Comparison of ENCODE assay signal across 10 mouse cellular contexts in genomic region chr11:95805527-95805926, GRCm38 (mm10). TPM values are rescaled to one million over a fixed set of nuclear protein-coding genes. Genes with fewer than 3 reads are reported as not detected.
A peak's percentile ranks its signal among the peaks of the same experiment; 100 is the strongest.
DNase-seq lines count a peak whose midpoint lies in the region; ATAC-seq lines count a peak whose summit lies in the region.
"Had no signal": no experiment of that assay in that cellular context is flagged by ENCODE, and none has a peak within 500 bp of the region (broad histone marks: within the 10 kb centered on the region; RNA-seq: fewer than 3 reads in every experiment).

No protein-coding gene starts in this region.

- DNase-seq in lung, adult 18-20 months: no peak
- DNase-seq in adrenal gland, postnatal 36 days: peak; percentile 77 to 78
- DNase-seq in kidney, postnatal 36 days: peak; percentile 42 to 60
- DNase-seq in gastrocnemius, postnatal 4 days (ENCODE audit: low spot score in 2 of 2): no peak
- no peak for DNase-seq in layer of hippocampus, adult 18-20 months (ENCODE audit: low spot score in 2 of 2)
- DNase-seq in urinary bladder, postnatal 36 days (ENCODE audit: low spot score in 2 of 2): no peak
- DNase-seq: right cerebral cortex, adult 18-20 months had no signal

- H3K4me3 ChIP-seq in lung, embryonic 15.5 days: no peak overlapping the region
- no peak overlapping the region for H3K4me3 ChIP-seq in stomach, embryonic 15.5 days (replicated peaks)
- H3K4me3 ChIP-seq: forebrain, embryonic 12.5 days had no signal

- H3K4me2 ChIP-seq in lung, embryonic 15.5 days: no peak overlapping the region
- H3K4me2 ChIP-seq in stomach, embryonic 15.5 days: no peak overlapping the region
- H3K4me2 ChIP-seq: forebrain, embryonic 12.5 days had no signal

- H3K27me3 ChIP-seq in lung, embryonic 15.5 days: no peaks in the 10 kb centered on the region
- H3K27me3 ChIP-seq in stomach, embryonic 15.5 days (replicated peaks): no peaks in the 10 kb centered on the region
- H3K27me3 ChIP-seq: forebrain, embryonic 12.5 days had no signal

- no peak overlapping the region for H3K9ac ChIP-seq in lung, embryonic 15.5 days
- H3K9ac ChIP-seq in stomach, embryonic 15.5 days: no peak overlapping the region
- H3K9ac ChIP-seq: forebrain, embryonic 12.5 days had no signal

- peak; percentile 49; the same call in 1 of the 2 replicates for ATAC-seq in lung, embryonic 15.5 days (ENCODE audit: borderline replicate concordance, extremely low read depth, low FRiP score, low TSS enrichment)
- peak; percentile 79 for ATAC-seq in stomach, embryonic 15.5 days (ENCODE audit: insufficient read depth, low FRiP score, low read depth)

- H3K9me3 ChIP-seq in lung, embryonic 15.5 days: no peaks in the 10 kb centered on the region
- no peaks in the 10 kb centered on the region for H3K9me3 ChIP-seq in stomach, embryonic 15.5 days

- H3K4me1 ChIP-seq in lung, embryonic 15.5 days: no peaks in the 10 kb centered on the region
- H3K4me1 ChIP-seq in stomach, embryonic 15.5 days: 0 out of 2 replicates have a peak, but pooled peaks cover 5% of the 10 kb centered on the region

- 30% methylated on average over 3 of the region's 3 CpGs for WGBS in lung, embryonic 15.5 days
- 29% methylated on average over 3 of the region's 3 CpGs for whole genome bisulfite sequencing in stomach, embryonic 15.5 days

- no peak overlapping the region for H3K27ac ChIP-seq in lung, embryonic 15.5 days
- no peak overlapping the region for H3K27ac ChIP-seq in stomach, embryonic 15.5 days
- H3K27ac ChIP-seq: forebrain, embryonic 12.5 days had no signal

- H3K36me3 ChIP-seq in lung, embryonic 15.5 days: no peaks in the 10 kb centered on the region
- H3K36me3 ChIP-seq in stomach, embryonic 15.5 days: no peaks in the 10 kb centered on the region
- H3K36me3 ChIP-seq: forebrain, embryonic 12.5 days had no signal

RNA-seq across cellular contexts. Expression of gene Phospho1, which starts 18.8 kb away (rescaled TPM):
- 0.32 and 0.84 TPM in 2 replicates for polyA plus RNA-seq in lung, embryonic 15.5 days (2015; fragmentation: Nextera tagmentation; extraction: Ambion mirVana)
- total RNA-seq in adrenal gland, postnatal 36 days (2021): 100 to 1,000 TPM; 119 to 160 TPM
- 0.86 and 1.2 TPM in 2 replicates for polyA plus RNA-seq in stomach, embryonic 15.5 days (2015; fragmentation: Nextera tagmentation; extraction: Ambion mirVana)
- total RNA-seq in gastrocnemius, postnatal 4 days (2021): 10 to 100 TPM; 82.5 to 91.1 TPM
- total RNA-seq in layer of hippocampus, adult 18-20 months (2021): 10 to 100 TPM; 48.7 to 52.6 TPM
- polyA plus RNA-seq: forebrain, embryonic 12.5 days had no signal

RNA-seq across cellular contexts. Expression of gene Gngt2, which starts 31.5 kb away (rescaled TPM):
- polyA plus RNA-seq in lung, embryonic 15.5 days (2015; fragmentation: Nextera tagmentation; extraction: Ambion mirVana): 18.9 and 20.9 TPM in 2 replicates
- total RNA-seq in adrenal gland, postnatal 36 days (2021): 10 to 100 TPM; 14.3 to 30.9 TPM
- 16.9 and 17.1 TPM in 2 replicates for polyA plus RNA-seq in stomach, embryonic 15.5 days (2015; fragmentation: Nextera tagmentation; extraction: Ambion mirVana)
- 10 to 100 TPM; 12.0 to 12.9 TPM for total RNA-seq in gastrocnemius, postnatal 4 days (2021)
- total RNA-seq in layer of hippocampus, adult 18-20 months (2021): 1 to 10 TPM; 2.0 to 5.1 TPM

RNA-seq across cellular contexts. Expression of gene Abi3, which starts 36.7 kb away (rescaled TPM):
- polyA plus RNA-seq in lung, embryonic 15.5 days (2015; fragmentation: Nextera tagmentation; extraction: Ambion mirVana): 11.4 and 19.7 TPM in 2 replicates
- total RNA-seq in adrenal gland, postnatal 36 days (2021): 10 to 100 TPM; 11.3 to 19.3 TPM
- polyA plus RNA-seq in stomach, embryonic 15.5 days (2015; fragmentation: Nextera tagmentation; extraction: Ambion mirVana): 7.4 and 9.8 TPM in 2 replicates
- 1 to 10 TPM; 7.6 to 8.5 TPM for total RNA-seq in gastrocnemius, postnatal 4 days (2021)
- 1 to 10 TPM; 6.1 to 6.6 TPM for total RNA-seq in layer of hippocampus, adult 18-20 months (2021)

Comparison
In these comparisons a context has a peak if more than half of its experiments do, and no peak if none do; other contexts are left out.
1. DNase-seq: peak in adrenal gland, postnatal 36 days (2 of 2) and kidney, postnatal 36 days (2 of 2); none in lung, adult 18-20 months (0 of 2), gastrocnemius, postnatal 4 days (0 of 2), layer of hippocampus, adult 18-20 months (0 of 2) and urinary bladder, postnatal 36 days (0 of 2).